Comparison of ENCODE assay signal across 18 mouse cellular contexts in the genomic region with DNA sequence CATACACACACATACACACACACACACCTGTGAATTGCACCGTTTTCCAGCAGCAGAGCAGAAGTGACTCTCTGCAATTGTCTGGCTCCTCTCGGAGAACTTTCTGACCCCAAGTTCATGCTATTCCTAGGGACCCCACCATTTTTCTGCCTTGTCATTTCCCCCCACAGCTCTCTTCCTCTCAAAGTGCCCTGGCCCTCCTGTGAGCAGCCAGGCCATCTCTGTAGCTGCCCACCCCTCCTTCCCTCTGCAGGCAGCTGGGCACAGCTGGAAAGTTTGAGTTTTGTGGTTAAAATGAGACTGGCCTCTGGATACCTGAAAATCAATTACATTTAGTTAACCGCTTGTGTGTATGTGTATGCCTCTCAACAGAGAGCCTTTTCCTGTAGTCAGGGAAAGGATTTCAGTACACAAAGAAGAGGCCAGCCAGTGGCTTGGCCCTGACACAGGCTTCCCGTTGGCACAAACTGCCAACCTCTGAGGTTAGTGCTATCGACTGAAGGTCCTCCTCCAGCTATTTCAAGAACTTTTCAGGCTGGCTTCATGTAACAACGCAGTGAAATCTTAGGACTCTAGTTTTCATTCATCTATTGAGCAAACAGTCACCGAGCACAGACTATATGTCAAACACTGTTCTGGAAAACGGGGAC.
DNase-seq lines count a peak whose midpoint lies in the region; ATAC-seq and TF ChIP-seq lines count a peak whose summit lies in the region.
"Had no signal": no experiment of that assay in that cellular context is flagged by ENCODE, and none has a peak within 500 bp of the region (broad histone marks: within the 10 kb centered on the region; RNA-seq: fewer than 3 reads in every experiment).

No protein-coding gene starts in this region.

- no peak for TF ChIP-seq POLR2A in myocyte (IDR thresholded peaks at IDR 0.05; ENCODE audit: insufficient read length, low read depth)

- DNase-seq in gastrocnemius, adult 18-20 months (ENCODE audit: low spot score), result peak; percentile 47
- DNase-seq in gastrocnemius, postnatal 4 days (ENCODE audit: low spot score in 2 of 2), result no peak
- DNase-seq in lung, postnatal 36 days, result peak; percentile 50
- DNase-seq in lung, postnatal 14 days, result no peak
- DNase-seq in neural tube, embryonic 10.5 days (ENCODE audit: extremely low spot score, low spot score), result no peak
- DNase-seq: cerebellum, adult 9-10 months; heart, postnatal 4 days; layer of hippocampus, postnatal 36 days; liver; right cerebral cortex, postnatal 4 days had no signal

- H3K4me2 ChIP-seq in myocyte (ENCODE audit: low read depth), result peak overlapping the region; percentile 72
- H3K4me2 ChIP-seq: embryonic facial prominence, embryonic 13.5 days; heart, embryonic 15.5 days; midbrain, embryonic 15.5 days had no signal

- ATAC-seq in common myeloid progenitor, adult 5-6 weeks (replicated peaks; ENCODE audit: low read depth, poor library complexity, severe bottlenecking), result peak; percentile 65
- ATAC-seq: forebrain, embryonic 16.5 days; hindbrain, postnatal 0 days; intestine, postnatal 0 days; midbrain, embryonic 15.5 days had no signal

- H3ac ChIP-seq in myocyte (ENCODE audit: control insufficient read depth, insufficient read length), result no peak overlapping the region

- no peak overlapping the region for H3K4me3 ChIP-seq in myocyte
- H3K4me3 ChIP-seq: embryonic facial prominence, embryonic 13.5 days; heart, embryonic 15.5 days; midbrain, embryonic 15.5 days had no signal

- H3K79me2 ChIP-seq in myocyte (ENCODE audit: control insufficient read depth, insufficient read depth), result peaks cover 59% of the 10 kb centered on the region

- peaks cover 12% of the 10 kb centered on the region for H3K36me3 ChIP-seq in myocyte (ENCODE audit: control insufficient read depth, insufficient read depth)
- H3K36me3 ChIP-seq: heart, embryonic 15.5 days; midbrain, embryonic 15.5 days had no signal

- H3K27me3 ChIP-seq in myocyte (ENCODE audit: control insufficient read depth, insufficient read depth, insufficient read length), result no peaks in the 10 kb centered on the region
- H3K27me3 ChIP-seq: embryonic facial prominence, embryonic 13.5 days; heart, embryonic 15.5 days; midbrain, embryonic 15.5 days had no signal

TF ChIP-seq in myocyte, 11 proteins besides CTCF, POLR2A, EP300 and RAD21:
- TF ChIP-seq TCF12 (IDR thresholded peaks at IDR 0.05; ENCODE audit: insufficient read depth, poor library complexity, severe bottlenecking) (no peak), SRF (IDR thresholded peaks at IDR 0.05; ENCODE audit: control insufficient read depth, insufficient read length, low read depth) (no peak), REST (IDR thresholded peaks at IDR 0.05; ENCODE audit: insufficient read depth, insufficient read length) (no peak)

Comparison
In these comparisons a context has a peak if more than half of its experiments do, and no peak if none do; other contexts are left out.
1. DNase-seq: peak in gastrocnemius, adult 18-20 months (single experiment) and lung, postnatal 36 days (single experiment); none in gastrocnemius, postnatal 4 days (0 of 2), lung, postnatal 14 days (single experiment) and neural tube, embryonic 10.5 days (single experiment).